Mouse (Mus musculus) midbrain, postnatal 0 days (tissue): ENCODE measurements around the gene Rere. TPM values are rescaled to one million over a fixed set of nuclear protein-coding genes. Genes with fewer than 3 reads are reported as not detected.

Source experiments
- ATAC-seq: fragments of 200-750 bp; cut with Nextera tagmentation; 2 replicates; pipeline ENCODE4 v1.8.0; 2017; ENCODE audit warnings: moderate number of reproducible peaks, mild to moderate bottlenecking, moderate TSS enrichment, moderate library complexity; ENCODE audit not compliant: low FRiP score
- DNase-seq: peaks from one replicate; pipeline ENCODE4 v3.0.0-alpha.2; 2015; ENCODE audit warnings: low spot score
- H3K27ac ChIP-seq: fragments of 300-500 bp; sonication (generic); 2 replicates; pipeline ENCODE4 v1.5.1; 2014; ENCODE audit warnings: low read depth, mild to moderate bottlenecking, low read length, mixed read lengths
- H3K27me3 ChIP-seq: fragments of 300-500 bp; sonication (generic); 2 replicates; pipeline ENCODE4 v1.6.1; 2014; ENCODE audit warnings: low read length, control low read depth, mixed read lengths; ENCODE audit not compliant: insufficient read depth
- H3K36me3 ChIP-seq: fragments of 300-500 bp; sonication (generic); 2 replicates; pipeline ENCODE4 v1.6.1; 2014; ENCODE audit warnings: low read length, control low read depth, mixed read lengths; ENCODE audit not compliant: insufficient read depth
- H3K4me1 ChIP-seq: fragments of 300-500 bp; sonication (generic); 2 replicates; pipeline ENCODE4 v1.6.1; 2014; ENCODE audit warnings: mild to moderate bottlenecking, control low read depth, antibody characterized with exemption, low read length, mixed read lengths; ENCODE audit not compliant: insufficient read depth
- H3K4me2 ChIP-seq: fragments of 300-500 bp; sonication (generic); 2 replicates; pipeline ENCODE4 v1.6.1; 2014; ENCODE audit warnings: low read depth, mild to moderate bottlenecking, low read length, mixed read lengths; ENCODE audit not compliant: poor library complexity, severe bottlenecking
- H3K4me3 ChIP-seq: fragments of 300-500 bp; sonication (generic); 2 replicates; pipeline ENCODE4 v1.5.1; 2014; ENCODE audit warnings: low read depth, mild to moderate bottlenecking, low read length, moderate library complexity
- H3K9ac ChIP-seq: fragments of 300-500 bp; sonication (generic); replicated peaks from 2 replicates; pipeline ENCODE4 v1.6.1; 2014; ENCODE audit warnings: mild to moderate bottlenecking, low read length, moderate library complexity, mixed read lengths; ENCODE audit not compliant: poor library complexity, severe bottlenecking
- H3K9me3 ChIP-seq: fragments of 300-500 bp; sonication (generic); 2 replicates; pipeline ENCODE4 v1.6.1; 2016; ENCODE audit warnings: low read length, control low read depth
- CTCF ChIP-seq: IDR thresholded peaks from 2 replicates; pipeline ENCODE4 v1.5.1; 2016; ENCODE audit warnings: antibody characterized with exemption, mild to moderate bottlenecking
- WGBS: fragments of 180-500 bp; shearing (Covaris S2); extraction: QIAGEN DNeasy Blood & Tissue Kit; methylation state at CpG from one replicate; pipeline ENCODE4 v1.1.7; 2014; 5-methylcytosine and 5-hydroxymethylcytosine counted together
- polyA plus RNA-seq: library from polyadenylated mRNA; unstranded; fragments of >200 nt; fragmentation: Nextera tagmentation; extraction: Ambion mirVana; gene quantifications from 2 replicates; pipeline ENCODE4 v1.2.1, GENCODE M21; 2015
- total RNA-seq: library from RNA; depleted of rRNA; stranded (reverse); fragments of >200 nt; gene quantifications from 2 replicates; pipeline ENCODE4 v1.2.3, GENCODE M21; 2014

The Rere gene
- total and polyA plus RNA-seq, 2 experiments from 2014 or later = 22.7 to 36.8 TPM

- H3K9ac ChIP-seq = no peak overlapping the region
- H3K4me2 ChIP-seq = no peak overlapping the region
- no peak overlapping the region for H3K4me3 ChIP-seq
- no peak for ATAC-seq
- peaks cover 29% of the 10 kb centered on the region for H3K36me3 ChIP-seq
- no peaks in the 10 kb centered on the region for H3K9me3 ChIP-seq
- no peaks in the 10 kb centered on the region for H3K27me3 ChIP-seq
- no peak for DNase-seq
- no peak overlapping the region for H3K27ac ChIP-seq
- TF ChIP-seq CTCF = no peak
- 91% methylated on average over 9 of the region's 9 CpGs for WGBS
- no peaks in the 10 kb centered on the region for H3K4me1 ChIP-seq
Observed at GRCm38 (mm10) chr4:150644299-150644698, 362.9 kb downstream of the Rere start.

- no peaks in the 10 kb centered on the region for H3K9me3 ChIP-seq
- ATAC-seq (no peak), DNase-seq (no peak)
- TF ChIP-seq CTCF = no peak
- no peak overlapping the region for H3K4me2 ChIP-seq
- no peak overlapping the region for H3K9ac ChIP-seq
- 0 out of 2 replicates have a peak, but pooled peaks cover 4% of the 10 kb centered on the region for H3K36me3 ChIP-seq
- no peaks in the 10 kb centered on the region for H3K27me3 ChIP-seq
- H3K4me3 ChIP-seq = no peak overlapping the region
- H3K4me1 ChIP-seq = no peaks in the 10 kb centered on the region
- 84% methylated on average over 5 of the region's 5 CpGs for WGBS
- H3K27ac ChIP-seq = no peak overlapping the region
Observed at GRCm38 (mm10) chr4:150649327-150649726, 367.9 kb downstream of the Rere start.

- H3K9me3 ChIP-seq = no peaks in the 10 kb centered on the region
- peak within 1 kb of the TSS; percentile 73 for H3K9ac ChIP-seq
- TF ChIP-seq CTCF = peak; percentile 53
- DNase-seq (peak; percentile 68), ATAC-seq (peak; percentile 67)
- peak within 1 kb of the TSS; percentile 78 for H3K4me3 ChIP-seq
- H3K27ac ChIP-seq = peak within 1 kb of the TSS; percentile 69
- H3K4me2 ChIP-seq = peak within 1 kb of the TSS; percentile 47
- 4% methylated on average over 41 of the region's 41 CpGs for whole genome bisulfite sequencing
- H3K36me3 ChIP-seq = 0 out of 2 replicates have a peak, but pooled peaks cover 4% of the 10 kb centered on the region
- H3K27me3 ChIP-seq = no peaks in the 10 kb centered on the region
- no peaks in the 10 kb centered on the region for H3K4me1 ChIP-seq
Observed at GRCm38 (mm10) chr4:150651390-150652277, 370.2 kb downstream of the Rere start, which contains the start of gene Slc45a1. Slc45a1 (minus strand) TSS chr4:150652174.

GRCm38 (mm10) chr4:150653072-150653599 is 371.7 kb downstream of the Rere start:
- no peaks in the 10 kb centered on the region for H3K27me3 ChIP-seq
- no peak overlapping the region for H3K27ac ChIP-seq
- H3K9me3 ChIP-seq = no peaks in the 10 kb centered on the region
- TF ChIP-seq CTCF = no peak
- ATAC-seq (no peak), DNase-seq (no peak)
- 0 out of 2 replicates have a peak, but pooled peaks cover 4% of the 10 kb centered on the region for H3K36me3 ChIP-seq
- H3K4me2 ChIP-seq = no peak overlapping the region
- WGBS = 43% methylated on average over 9 of the region's 11 CpGs
- H3K4me1 ChIP-seq = no peaks in the 10 kb centered on the region
- H3K4me3 ChIP-seq = no peak overlapping the region
- H3K9ac ChIP-seq = no peak overlapping the region

- peak; percentile 85 for DNase-seq
- whole genome bisulfite sequencing = 3% methylated on average over 17 of the region's 17 CpGs
- Histone ChIP-seq H3K9me3 (no peaks in the 10 kb centered on the region), H3K4me1 (no peaks in the 10 kb centered on the region), H3K27ac (no peak overlapping the region), H3K4me3 (no peak overlapping the region), H3K4me2 (no peak overlapping the region; the same call in 1 of the 2 replicates), H3K36me3 (no peaks in the 10 kb centered on the region), H3K27me3 (no peaks in the 10 kb centered on the region), H3K9ac (no peak overlapping the region)
- ATAC-seq = peak; percentile 61; the same call in 1 of the 2 replicates
- peak; percentile 96 for TF ChIP-seq CTCF
Observed at GRCm38 (mm10) chr4:150655989-150656388, 374.5 kb downstream of the Rere start.

- H3K9ac ChIP-seq = no peak overlapping the region
Observed at GRCm38 (mm10) chr4:150656504-150656903, 375.1 kb downstream of the Rere start.

More at GRCm38 (mm10) chr4:150656504-150656903, 375.1 kb downstream of the Rere start:
- H3K9me3 ChIP-seq = no peaks in the 10 kb centered on the region
- WGBS = 84% methylated on average over 6 of the region's 6 CpGs
- no peak overlapping the region for H3K27ac ChIP-seq
- H3K4me2 ChIP-seq = no peak overlapping the region
- ATAC-seq = no peak
- no peak for DNase-seq
- no peaks in the 10 kb centered on the region for H3K36me3 ChIP-seq
- H3K4me1 ChIP-seq = no peaks in the 10 kb centered on the region
- TF ChIP-seq CTCF = peak; percentile 49
- no peaks in the 10 kb centered on the region for H3K27me3 ChIP-seq
- H3K4me3 ChIP-seq = no peak overlapping the region
